Mouse (Mus musculus) lung, embryonic 14.5 days (tissue): ENCODE results near the gene Spx. TPM values are rescaled to one million over a fixed set of nuclear protein-coding genes. Genes with fewer than 3 reads are reported as not detected.

ENCODE experiments used
- ATAC-seq: fragments of 200-750 bp; cut with Nextera tagmentation; 2 replicates; pipeline ENCODE4 v1.8.0; 2017; ENCODE audit warnings: mild to moderate bottlenecking, moderate TSS enrichment, moderate library complexity; ENCODE audit not compliant: insufficient read depth
- DNase-seq: peaks from one replicate; pipeline ENCODE4 v3.0.0-alpha.2; 2015
- H3K27ac ChIP-seq: fragments of 300-500 bp; sonication (generic); 2 replicates; pipeline ENCODE4 v1.5.1; 2014; ENCODE audit warnings: low read depth, mild to moderate bottlenecking, moderate library complexity
- H3K27me3 ChIP-seq: fragments of 300-500 bp; sonication (generic); 2 replicates; pipeline ENCODE4 v1.6.1; 2014; ENCODE audit warnings: low read length, control low read depth; ENCODE audit not compliant: insufficient read depth
- H3K36me3 ChIP-seq: fragments of 300-500 bp; sonication (generic); 2 replicates; pipeline ENCODE4 v1.6.1; 2014; ENCODE audit warnings: control low read depth; ENCODE audit not compliant: insufficient read depth
- H3K4me1 ChIP-seq: fragments of 300-500 bp; sonication (generic); 2 replicates; pipeline ENCODE4 v1.6.1; 2014; ENCODE audit warnings: antibody characterized with exemption, control low read depth; ENCODE audit not compliant: insufficient read depth
- H3K4me2 ChIP-seq: fragments of 300-500 bp; sonication (generic); 2 replicates; pipeline ENCODE4 v1.6.1; 2014; ENCODE audit warnings: mild to moderate bottlenecking
- H3K4me3 ChIP-seq: fragments of 300-500 bp; sonication (generic); 2 replicates; pipeline ENCODE4 v1.5.1; 2014; ENCODE audit warnings: low read depth, low read length
- H3K9ac ChIP-seq: fragments of 300-500 bp; sonication (generic); 2 replicates; pipeline ENCODE4 v1.6.1; 2014
- H3K9me3 ChIP-seq: fragments of 300-500 bp; sonication (generic); 2 replicates; pipeline ENCODE4 v1.6.1; 2016; ENCODE audit warnings: low read depth, low read length, control low read depth
- CTCF ChIP-seq: IDR thresholded peaks from 2 replicates; pipeline ENCODE4 v1.5.1; 2016; ENCODE audit warnings: antibody characterized with exemption, low read depth
- WGBS: fragments of 180-500 bp; shearing (Covaris S2); extraction: QIAGEN DNeasy Blood & Tissue Kit; methylation state at CpG from one replicate; pipeline ENCODE4 v1.1.7; 2014; 5-methylcytosine and 5-hydroxymethylcytosine counted together
- polyA plus RNA-seq: library from polyadenylated mRNA; unstranded; fragments of >200 nt; fragmentation: Nextera tagmentation; extraction: Ambion mirVana; gene quantifications from 2 replicates; pipeline ENCODE4 v1.2.1, GENCODE M21; 2014

Gene Spx
- polyA plus RNA-seq = 1.5 and 1.6 TPM in 2 replicates

DNA sequence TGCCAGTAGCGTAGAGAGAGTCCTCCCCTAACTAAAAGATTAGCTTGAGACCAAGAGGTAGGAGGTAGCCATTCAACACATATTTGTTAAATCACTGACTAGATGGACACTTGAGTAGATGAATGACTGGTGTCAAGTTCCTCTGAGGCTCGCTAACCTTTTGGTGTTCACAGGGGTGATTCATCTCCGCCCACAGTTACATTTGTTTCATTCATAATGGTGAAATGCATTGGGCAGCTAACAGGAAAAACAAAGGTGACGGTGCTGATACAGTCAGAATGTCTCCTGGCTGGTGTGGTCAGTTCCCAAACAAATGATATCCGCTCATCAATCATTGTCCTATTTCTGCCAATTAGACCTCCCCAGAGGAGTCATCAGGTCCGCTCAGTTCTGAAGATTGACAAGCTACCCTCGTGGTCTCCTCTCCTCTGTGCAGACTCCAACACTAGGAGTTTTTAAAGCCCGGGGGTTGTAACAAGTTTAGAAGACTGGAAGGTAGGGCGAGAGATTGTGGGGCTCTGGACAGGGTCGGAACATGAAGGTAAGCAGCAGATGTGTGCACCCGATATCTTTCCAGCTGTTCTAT lies at the start of gene Spx:
Spx (plus strand) TSS at position 536 of the 586 bp plus-strand sequence.
- TF ChIP-seq CTCF = no peak
- no peaks in the 10 kb centered on the region for H3K4me1 ChIP-seq
- DNase-seq = no peak
- peak within 1 kb of the TSS; percentile 5; the same call in 1 of the 2 replicates for H3K27ac ChIP-seq
- H3K36me3 ChIP-seq = no peaks in the 10 kb centered on the region
- no peak within 1 kb of the TSS; the same call in 1 of the 2 replicates for H3K4me2 ChIP-seq
- 44% methylated on average over 11 of the region's 11 CpGs for WGBS
- peaks cover 25% of the 10 kb centered on the region for H3K27me3 ChIP-seq
- no peak within 1 kb of the TSS; the same call in 1 of the 2 replicates for H3K4me3 ChIP-seq
- no peak for ATAC-seq
- H3K9ac ChIP-seq = no peak within 1 kb of the TSS
- H3K9me3 ChIP-seq = no peaks in the 10 kb centered on the region

DNA sequence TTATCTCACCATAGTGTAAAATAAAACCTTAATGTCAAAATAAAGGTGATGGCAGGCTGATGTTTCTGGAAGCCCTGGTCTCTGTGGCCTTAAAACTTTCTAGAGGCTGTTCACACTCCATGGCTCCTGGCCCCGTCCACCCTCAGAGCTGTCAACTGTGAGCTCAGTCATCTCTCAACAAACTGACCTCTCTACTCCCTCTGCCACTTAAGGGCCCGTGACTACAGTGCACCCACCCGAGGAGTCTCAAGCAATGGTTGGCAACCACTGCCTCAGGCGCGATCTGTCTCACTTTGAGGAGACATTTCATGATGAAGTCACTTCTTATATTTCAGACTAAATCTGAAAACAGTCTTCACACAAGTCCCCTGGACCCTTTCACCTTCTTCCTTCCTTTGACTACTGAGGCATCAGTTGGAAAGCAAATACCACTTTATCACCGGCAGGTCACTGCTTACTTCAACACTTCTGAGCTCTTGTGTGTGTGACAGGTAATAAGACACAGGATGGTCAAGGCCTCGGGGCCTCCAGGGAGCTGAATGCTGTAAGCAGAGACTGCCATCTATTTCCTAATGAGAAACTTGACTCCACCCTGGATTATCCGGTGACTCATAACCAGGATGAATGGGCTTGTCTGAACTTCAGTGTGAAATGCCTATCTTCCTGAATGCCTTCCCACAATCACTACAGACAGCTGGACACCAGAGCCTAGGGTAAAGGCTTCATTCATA lies 47.3 kb upstream of the Spx start:
- no peaks in the 10 kb centered on the region for H3K27me3 ChIP-seq
- H3K27ac ChIP-seq = no peak overlapping the region
- DNase-seq = no peak
- no peak overlapping the region for H3K4me3 ChIP-seq
- no peaks in the 10 kb centered on the region for H3K4me1 ChIP-seq
- H3K4me2 ChIP-seq = no peak overlapping the region
- H3K9me3 ChIP-seq = no peaks in the 10 kb centered on the region
- WGBS = 81% methylated on average over 8 of the region's 8 CpGs
- ATAC-seq = no peak
- peaks cover 66% of the 10 kb centered on the region for H3K36me3 ChIP-seq
- TF ChIP-seq CTCF = no peak
- no peak overlapping the region for H3K9ac ChIP-seq

DNA sequence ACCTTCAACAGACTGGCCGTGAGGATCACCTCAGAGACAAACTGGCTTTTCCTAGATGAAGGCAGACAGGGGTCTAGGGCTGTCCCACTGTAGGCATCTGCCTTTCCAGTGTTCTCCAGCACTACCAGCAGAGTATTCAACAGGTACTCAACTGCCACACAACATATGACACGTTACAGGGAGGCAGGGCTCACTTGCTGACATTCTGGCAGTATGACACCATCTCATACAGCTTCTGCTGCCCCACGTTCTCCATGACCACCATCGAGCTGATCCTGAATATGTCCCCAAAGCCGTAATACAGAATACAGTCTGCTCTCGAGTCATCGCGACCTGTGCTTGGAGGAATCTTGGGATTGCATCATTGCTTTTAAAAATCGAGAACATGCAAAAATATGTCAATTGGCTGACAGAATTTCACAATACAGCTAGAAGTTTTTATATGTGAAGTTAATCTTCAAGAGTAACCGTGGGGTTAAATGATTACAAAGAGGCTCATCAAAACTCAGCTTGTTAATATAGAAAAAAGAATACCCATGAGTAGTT lies 46.7 kb upstream of the Spx start:
- H3K36me3 ChIP-seq = peaks cover 63% of the 10 kb centered on the region
- H3K4me2 ChIP-seq = no peak overlapping the region
- ATAC-seq = no peak

DNA sequence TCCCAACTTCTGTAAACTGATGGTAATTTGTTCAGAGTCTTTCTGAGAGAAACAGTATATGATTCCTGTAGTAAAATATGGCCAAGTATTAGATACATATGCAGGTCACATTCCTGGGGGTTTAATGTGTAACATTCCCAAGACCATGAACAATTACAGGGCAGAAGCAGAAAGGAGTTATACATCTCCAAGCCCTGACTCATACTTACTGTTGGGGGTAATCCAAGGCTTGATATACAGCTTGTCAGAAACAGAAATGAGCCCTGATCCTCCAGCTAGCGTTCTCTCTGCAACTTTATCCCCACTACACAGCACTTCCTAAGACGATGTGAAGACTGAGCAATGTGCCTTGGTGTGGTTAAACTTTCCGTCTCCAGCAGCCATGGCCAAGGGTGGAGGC lies 45.7 kb upstream of the Spx start:
- no peaks in the 10 kb centered on the region for H3K27me3 ChIP-seq
- 83% methylated on average over 3 of the region's 3 CpGs for WGBS
- no peak overlapping the region for H3K4me3 ChIP-seq
- H3K4me2 ChIP-seq = no peak overlapping the region
- no peaks in the 10 kb centered on the region for H3K4me1 ChIP-seq
- H3K9ac ChIP-seq = no peak overlapping the region
- no peak for DNase-seq
- H3K27ac ChIP-seq = no peak overlapping the region
- TF ChIP-seq CTCF = no peak
- ATAC-seq = no peak
- peaks cover 69% of the 10 kb centered on the region for H3K36me3 ChIP-seq
- no peaks in the 10 kb centered on the region for H3K9me3 ChIP-seq

More for the DNA sequence above, 46.7 kb upstream of the Spx start:
- no peak overlapping the region for H3K9ac ChIP-seq
- no peaks in the 10 kb centered on the region for H3K27me3 ChIP-seq
- DNase-seq = no peak
- TF ChIP-seq CTCF = no peak
- no peaks in the 10 kb centered on the region for H3K4me1 ChIP-seq
- WGBS = 87% methylated on average over 10 of the region's 10 CpGs
- no peaks in the 10 kb centered on the region for H3K9me3 ChIP-seq
- H3K27ac ChIP-seq = no peak overlapping the region
- H3K4me3 ChIP-seq = no peak overlapping the region

DNA sequence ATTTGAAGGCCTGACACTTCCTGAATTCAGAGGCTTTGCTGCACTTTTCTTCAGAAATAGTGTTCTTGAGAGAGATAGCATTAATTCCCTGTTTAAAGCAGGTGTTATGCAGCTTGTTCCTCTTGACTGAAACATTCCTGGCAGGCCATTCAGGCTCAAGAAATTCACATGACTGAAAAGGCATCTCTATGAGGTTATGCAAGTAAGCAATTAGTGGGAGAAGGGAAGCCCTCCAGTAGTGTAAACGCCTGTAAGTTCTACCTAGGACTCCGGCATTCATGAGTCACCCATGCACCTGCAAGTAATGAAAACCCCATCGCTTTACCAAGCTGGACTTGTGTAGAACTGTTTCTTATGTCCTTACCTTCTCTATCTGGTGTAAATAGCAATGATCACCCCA lies 43.7 kb upstream of the Spx start:
- no peak for TF ChIP-seq CTCF
- no peaks in the 10 kb centered on the region for H3K4me1 ChIP-seq
- DNase-seq (no peak), ATAC-seq (no peak)
- H3K27ac ChIP-seq = no peak overlapping the region
- H3K9me3 ChIP-seq = no peaks in the 10 kb centered on the region
- H3K4me2 ChIP-seq = no peak overlapping the region
- H3K27me3 ChIP-seq = no peaks in the 10 kb centered on the region
- H3K36me3 ChIP-seq = peaks cover 66% of the 10 kb centered on the region
- no peak overlapping the region for H3K9ac ChIP-seq
- H3K4me3 ChIP-seq = no peak overlapping the region
- 87% methylated on average over 3 of the region's 3 CpGs for WGBS

DNA sequence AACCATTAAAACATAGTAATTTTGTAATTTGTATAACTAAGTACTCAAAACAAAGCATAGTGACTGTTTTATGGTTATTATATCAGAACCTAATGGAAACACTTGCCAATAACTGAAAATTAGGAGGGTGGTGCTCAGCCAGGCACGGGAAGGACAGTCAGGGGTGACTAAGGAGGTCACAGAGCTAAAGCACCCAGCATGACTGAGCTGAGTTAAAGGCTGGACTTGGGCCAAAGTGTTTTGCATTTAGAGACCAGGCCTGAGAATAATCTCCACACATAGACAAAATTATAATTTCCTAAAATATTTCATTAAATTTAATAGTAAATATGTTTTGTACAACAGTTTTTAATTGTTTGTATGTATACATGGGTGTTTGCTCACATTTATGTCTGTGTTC lies 36.2 kb upstream of the Spx start:
- H3K27me3 ChIP-seq = no peaks in the 10 kb centered on the region
- no peak overlapping the region for H3K4me3 ChIP-seq
- TF ChIP-seq CTCF = no peak
- H3K9ac ChIP-seq = no peak overlapping the region
- H3K27ac ChIP-seq = no peak overlapping the region
- H3K4me2 ChIP-seq = no peak overlapping the region
- no peaks in the 10 kb centered on the region for H3K4me1 ChIP-seq
- DNase-seq = no peak
- 78% methylated on average over 1 of the region's 1 CpGs for WGBS
- no peaks in the 10 kb centered on the region for H3K9me3 ChIP-seq
- no peak for ATAC-seq
- peaks cover 37% of the 10 kb centered on the region for H3K36me3 ChIP-seq

DNA sequence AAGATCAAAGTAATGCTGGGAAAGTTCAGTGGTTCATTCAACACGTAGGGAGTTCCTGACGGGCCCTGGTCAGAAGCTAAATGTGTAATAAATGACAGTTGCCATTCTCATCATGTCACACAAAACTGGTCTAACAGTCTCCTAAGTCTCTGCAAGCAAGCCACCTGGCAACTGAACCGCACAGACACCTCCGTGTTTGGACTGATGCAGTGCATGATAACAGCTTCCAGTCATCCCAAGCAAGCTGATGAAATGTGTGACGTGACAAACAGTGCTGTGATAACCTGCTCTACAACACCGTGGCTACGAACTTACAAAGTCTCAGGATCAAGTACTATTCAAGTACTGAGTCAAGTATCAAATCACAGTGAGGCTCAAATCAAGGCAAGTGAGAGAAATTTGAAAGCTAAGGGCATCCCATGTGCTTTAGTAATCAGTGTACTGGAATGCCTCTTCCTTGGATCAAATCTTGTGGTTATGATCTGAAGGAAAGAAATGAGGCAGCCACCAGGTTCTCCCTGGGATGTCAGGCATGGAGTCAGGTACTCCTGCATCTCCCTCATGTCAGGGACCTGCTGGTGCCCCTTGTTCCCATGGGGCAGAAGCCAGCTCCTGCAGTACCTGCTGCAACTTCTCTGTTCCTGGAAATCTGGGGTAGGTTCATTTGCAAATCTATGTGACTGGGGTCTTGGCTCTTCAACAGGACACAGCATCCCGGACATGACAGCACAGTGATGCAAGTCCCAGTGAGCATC lies 34.5 kb upstream of the Spx start:
- TF ChIP-seq CTCF = no peak
- no peak for ATAC-seq
- 71% methylated on average over 8 of the region's 8 CpGs for WGBS

More for the DNA sequence above, 34.5 kb upstream of the Spx start:
- Histone ChIP-seq H3K4me3 (no peak overlapping the region), H3K9ac (no peak overlapping the region), H3K27ac (no peak overlapping the region), H3K9me3 (no peaks in the 10 kb centered on the region), H3K36me3 (peaks cover 24% of the 10 kb centered on the region), H3K4me2 (no peak overlapping the region), H3K27me3 (no peaks in the 10 kb centered on the region), H3K4me1 (no peaks in the 10 kb centered on the region)
- no peak for DNase-seq
